Mouse (Mus musculus): ENCODE data around the gene Rffl. TPM values are rescaled to one million over a fixed set of nuclear protein-coding genes. Genes with fewer than 3 reads are reported as not detected.

Rffl gene
- polyA plus RNA-seq, 1 experiment from 2014 or later: 3.8 TPM

DNA sequence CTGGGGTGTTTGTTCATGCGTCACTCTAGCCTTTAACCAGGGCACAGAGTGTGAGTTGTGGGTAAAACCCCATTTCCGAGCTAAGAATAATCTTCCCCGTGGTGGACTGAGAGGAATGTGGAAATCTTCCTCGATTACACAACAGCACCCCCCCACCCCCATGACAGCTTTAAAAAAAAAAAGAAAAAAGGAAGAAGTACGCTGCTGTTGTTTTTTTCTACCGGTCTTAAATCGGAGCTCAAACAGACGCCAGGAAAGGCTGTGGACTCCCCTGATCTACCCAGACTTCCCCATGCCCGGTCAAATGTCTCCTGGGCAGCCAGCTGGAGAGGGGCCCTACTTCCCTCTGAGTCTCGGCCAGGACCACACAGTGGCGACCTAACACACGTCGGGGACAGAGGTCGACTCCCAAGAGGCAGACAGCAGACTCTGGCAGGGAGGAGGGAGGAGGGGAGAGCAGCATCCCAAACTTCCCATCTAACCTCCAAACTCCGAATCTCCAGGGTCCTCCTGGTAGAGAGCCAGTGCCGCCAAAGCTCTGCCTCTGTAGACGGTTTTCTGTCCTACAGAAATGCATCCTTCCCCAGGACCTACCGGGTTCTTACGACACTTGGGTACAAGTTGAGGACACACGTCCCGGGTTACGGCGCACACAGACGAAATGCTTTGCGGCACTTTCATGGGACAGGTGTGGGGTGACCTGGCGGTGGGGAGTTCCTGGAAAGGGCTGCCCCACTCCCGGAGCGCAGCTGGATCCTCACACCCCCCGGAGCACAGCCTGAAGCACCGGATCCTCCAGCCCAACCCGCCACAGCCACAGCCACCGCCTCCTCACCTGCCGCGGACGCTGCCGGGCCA, 608 bp downstream of the Rffl start:
- H3K36me3 ChIP-seq (ENCODE audit: control insufficient read depth, insufficient read depth, low read length): no peaks in the 10 kb centered on the region
- peak; percentile 31; the same call in 1 of the 2 replicates for ATAC-seq (ENCODE audit: insufficient number of reproducible peaks, insufficient read depth, low FRiP score, low read depth)
- peak overlapping the region; percentile 89 for H3K4me2 ChIP-seq (ENCODE audit: low read length)
- H3K27ac ChIP-seq (replicated peaks in 1 of 2; ENCODE audit: control insufficient read depth in 1 of 2, insufficient read depth in 1 of 2, low read depth in 2 of 2, low read length in 2 of 2): peak overlapping the region; percentile 1 to 55; a peak in 2 of 4 replicates
- no peaks in the 10 kb centered on the region for H3K27me3 ChIP-seq (ENCODE audit: control insufficient read depth, insufficient read depth, low read length)
- H3K4me3 ChIP-seq (ENCODE audit: control insufficient read depth in 1 of 2, insufficient read depth in 1 of 2, low read depth in 1 of 2, low read length in 2 of 2): peak overlapping the region; percentile 83 to 93
- H3K9ac ChIP-seq (ENCODE audit: low read length): peak overlapping the region; percentile 82
- peaks cover 0 to 10% of the 10 kb centered on the region in 2 experiments; a peak in 2 of 4 replicates for H3K4me1 ChIP-seq (ENCODE audit: control insufficient read depth in 2 of 2, insufficient read depth in 2 of 2, low read length in 2 of 2)
- WGBS: 3% methylated on average over 36 of the region's 36 CpGs
- H3K9me3 ChIP-seq (ENCODE audit: control insufficient read depth, low read length): no peaks in the 10 kb centered on the region

DNA sequence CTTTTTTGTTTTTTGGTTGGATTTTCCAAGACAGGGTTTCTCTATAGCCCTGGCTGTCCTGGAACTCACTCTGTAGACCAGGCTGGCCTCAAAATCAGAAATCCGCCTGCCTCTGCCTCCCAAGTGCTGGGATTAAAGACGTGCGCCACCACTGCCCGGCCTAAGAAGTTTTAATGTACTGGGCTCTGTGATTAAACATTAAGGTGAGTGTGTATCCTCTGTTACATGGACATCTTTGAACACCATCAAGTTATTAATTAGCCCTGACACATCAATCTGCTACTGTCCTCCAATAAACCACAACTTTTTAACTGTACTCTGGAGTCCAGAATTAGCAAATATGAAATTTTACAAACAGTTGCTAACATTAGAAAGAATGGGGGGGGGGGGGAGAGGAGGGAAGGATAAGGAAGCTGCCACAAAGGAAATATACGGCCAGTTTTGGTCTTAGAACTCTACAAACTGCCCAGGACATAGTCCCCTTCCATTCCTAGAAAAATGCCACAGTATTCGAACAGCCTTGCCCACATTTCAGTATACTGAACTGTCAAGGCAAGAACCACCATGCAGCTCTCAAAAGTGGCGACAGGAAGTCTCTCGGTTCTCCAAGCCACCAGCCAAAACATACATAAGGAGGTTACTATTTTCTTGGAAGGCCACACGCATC, 1.4 kb downstream of the Rffl start:
- no peak for ATAC-seq (ENCODE audit: insufficient number of reproducible peaks, insufficient read depth, low FRiP score, low read depth)
- H3K4me2 ChIP-seq (ENCODE audit: low read length): peak overlapping the region; percentile 89
- H3K9ac ChIP-seq (ENCODE audit: low read length): no peak overlapping the region
- H3K9me3 ChIP-seq (ENCODE audit: control insufficient read depth, low read length): no peaks in the 10 kb centered on the region
- no peaks in the 10 kb centered on the region for H3K36me3 ChIP-seq (ENCODE audit: control insufficient read depth, insufficient read depth, low read length)
- no peaks in the 10 kb centered on the region for H3K27me3 ChIP-seq (ENCODE audit: control insufficient read depth, insufficient read depth, low read length)
- H3K4me1 ChIP-seq (ENCODE audit: control insufficient read depth in 2 of 2, insufficient read depth in 2 of 2, low read length in 2 of 2): peaks cover 0 to 7% of the 10 kb centered on the region in 2 experiments; a peak in 2 of 4 replicates
- 69% methylated on average over 9 of the region's 9 CpGs for WGBS
- no peak overlapping the region for H3K27ac ChIP-seq (replicated peaks in 1 of 2; ENCODE audit: control insufficient read depth in 1 of 2, insufficient read depth in 1 of 2, low read depth in 2 of 2, low read length in 2 of 2)
- peak overlapping the region in 1 of 2 experiments; percentile 93; a peak in 3 of 4 replicates for H3K4me3 ChIP-seq (ENCODE audit: control insufficient read depth in 1 of 2, insufficient read depth in 1 of 2, low read depth in 1 of 2, low read length in 2 of 2)

DNA sequence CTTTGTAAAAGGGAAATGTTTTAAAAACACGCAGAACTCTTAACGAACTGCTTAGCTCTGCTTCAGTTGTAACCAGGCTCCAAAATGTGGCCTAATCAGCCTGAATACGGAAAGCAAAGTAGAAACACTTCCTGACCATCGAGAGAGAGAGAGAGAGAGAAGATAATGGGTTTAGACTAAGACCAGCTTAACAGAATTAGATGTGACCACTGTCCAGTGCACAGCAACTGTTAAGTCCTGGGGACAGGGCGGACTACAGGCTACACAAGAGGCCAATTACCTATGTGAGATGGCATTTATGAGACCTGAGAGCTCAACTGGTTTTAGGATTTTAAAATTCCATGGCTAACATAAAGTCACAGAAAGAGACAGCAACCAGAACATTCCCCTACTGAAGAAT, 3.1 kb downstream of the Rffl start:
- H3K4me2 ChIP-seq (ENCODE audit: low read length): no peak overlapping the region
- no peak overlapping the region for H3K27ac ChIP-seq (replicated peaks in 1 of 2; ENCODE audit: control insufficient read depth in 1 of 2, insufficient read depth in 1 of 2, low read depth in 2 of 2, low read length in 2 of 2)
- H3K9ac ChIP-seq (ENCODE audit: low read length): no peak overlapping the region
- no peak overlapping the region for H3K4me3 ChIP-seq (ENCODE audit: control insufficient read depth in 1 of 2, insufficient read depth in 1 of 2, low read depth in 1 of 2, low read length in 2 of 2)
- H3K4me1 ChIP-seq (ENCODE audit: control insufficient read depth in 2 of 2, insufficient read depth in 2 of 2, low read length in 2 of 2): peaks cover 0 to 7% of the 10 kb centered on the region in 2 experiments; a peak in 2 of 4 replicates
- WGBS: 53% methylated on average over 5 of the region's 5 CpGs
- no peaks in the 10 kb centered on the region for H3K27me3 ChIP-seq (ENCODE audit: control insufficient read depth, insufficient read depth, low read length)
- H3K9me3 ChIP-seq (ENCODE audit: control insufficient read depth, low read length): no peaks in the 10 kb centered on the region
- no peaks in the 10 kb centered on the region for H3K36me3 ChIP-seq (ENCODE audit: control insufficient read depth, insufficient read depth, low read length)
- ATAC-seq (ENCODE audit: insufficient number of reproducible peaks, insufficient read depth, low FRiP score, low read depth): no peak

DNA sequence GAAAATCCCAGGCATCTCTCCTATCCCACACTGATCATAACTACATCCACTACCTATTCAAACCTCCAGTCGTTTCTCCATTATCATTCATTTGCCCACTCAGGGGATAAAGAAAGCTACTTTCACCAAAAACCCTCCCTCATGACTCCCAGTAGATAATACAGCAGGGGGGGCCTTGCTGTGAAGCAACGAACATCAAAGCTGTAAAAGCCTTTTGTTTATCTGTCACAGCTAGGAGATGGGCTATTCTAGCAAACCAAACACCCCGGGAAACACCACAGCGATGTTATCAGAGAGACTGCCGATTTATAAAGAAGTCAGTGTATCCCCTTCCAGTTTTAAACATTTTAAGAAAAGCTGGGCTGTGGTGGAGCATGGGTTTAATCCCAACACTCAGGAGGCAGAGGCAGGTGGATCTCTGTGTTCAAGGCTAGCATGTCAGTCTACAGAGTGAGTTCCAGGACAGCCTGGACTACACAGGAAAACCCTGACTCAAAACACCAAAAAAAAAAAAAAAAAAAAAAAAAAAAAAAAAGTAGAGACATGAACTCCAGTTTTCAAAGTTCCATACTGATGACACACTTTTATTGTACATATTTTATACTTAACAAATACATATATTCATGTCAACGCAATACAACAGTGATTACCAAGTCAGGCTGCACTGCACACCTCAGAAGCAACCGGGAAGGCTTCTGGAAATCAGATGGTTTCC, 4.0 kb downstream of the Rffl start:
- 31% methylated on average over 7 of the region's 7 CpGs for WGBS
- no peak overlapping the region for H3K4me3 ChIP-seq (ENCODE audit: control insufficient read depth in 1 of 2, insufficient read depth in 1 of 2, low read depth in 1 of 2, low read length in 2 of 2)
- H3K9ac ChIP-seq (ENCODE audit: low read length): no peak overlapping the region
- no peaks in the 10 kb centered on the region for H3K27me3 ChIP-seq (ENCODE audit: control insufficient read depth, insufficient read depth, low read length)
- peaks cover 0 to 7% of the 10 kb centered on the region in 2 experiments; a peak in 2 of 4 replicates for H3K4me1 ChIP-seq (ENCODE audit: control insufficient read depth in 2 of 2, insufficient read depth in 2 of 2, low read length in 2 of 2)
- no peak for ATAC-seq (ENCODE audit: insufficient number of reproducible peaks, insufficient read depth, low FRiP score, low read depth)
- H3K4me2 ChIP-seq (ENCODE audit: low read length): no peak overlapping the region
- no peak overlapping the region for H3K27ac ChIP-seq (replicated peaks in 1 of 2; ENCODE audit: control insufficient read depth in 1 of 2, insufficient read depth in 1 of 2, low read depth in 2 of 2, low read length in 2 of 2)
- H3K9me3 ChIP-seq (ENCODE audit: control insufficient read depth, low read length): no peaks in the 10 kb centered on the region
- H3K36me3 ChIP-seq (ENCODE audit: control insufficient read depth, insufficient read depth, low read length): no peaks in the 10 kb centered on the region

DNA sequence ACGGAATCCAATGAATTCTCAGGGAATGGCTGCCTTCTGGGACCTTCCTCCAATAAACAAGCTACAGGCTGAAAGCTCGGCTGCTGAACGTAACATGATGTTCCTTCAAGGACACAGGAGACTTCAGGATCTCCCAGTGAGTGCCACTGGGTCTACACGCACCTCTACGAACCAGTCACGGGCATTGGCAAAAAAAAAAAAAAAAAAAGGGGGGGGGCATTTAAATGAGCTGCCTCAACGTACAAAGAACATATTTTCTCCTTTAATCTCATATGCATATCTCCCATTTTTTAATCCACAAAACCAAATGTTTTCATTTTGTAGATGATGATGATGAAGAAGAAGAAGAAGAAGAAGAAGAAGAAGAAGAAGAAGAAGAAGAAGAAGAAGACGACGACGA, 5.1 kb downstream of the Rffl start:
- ATAC-seq (ENCODE audit: insufficient number of reproducible peaks, insufficient read depth, low FRiP score, low read depth): no peak
- WGBS: 77% methylated on average over 10 of the region's 10 CpGs

DNA sequence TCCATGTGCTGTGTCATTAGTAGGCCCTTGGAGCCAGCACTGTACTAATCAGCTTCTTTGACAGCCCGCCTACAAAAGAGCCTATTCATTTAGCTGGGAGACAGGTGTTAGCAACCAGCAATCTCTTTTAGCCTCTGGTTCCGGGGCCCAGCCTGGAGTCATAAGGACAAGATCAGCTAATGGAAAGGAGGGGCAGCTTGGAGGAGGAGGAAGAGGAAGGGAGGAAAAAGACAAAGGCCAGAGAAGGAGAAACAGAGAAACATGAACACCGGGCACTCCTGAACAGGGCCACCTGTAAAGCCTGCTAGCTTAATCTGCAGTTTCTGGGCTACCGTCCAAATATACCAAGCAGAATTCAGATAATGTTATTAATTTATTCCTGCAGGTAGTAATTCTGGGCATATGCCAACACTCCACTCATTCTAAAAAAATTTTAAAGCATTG, 7.5 kb downstream of the Rffl start:
- Histone ChIP-seq H3K4me1 (ENCODE audit: control insufficient read depth in 2 of 2, insufficient read depth in 2 of 2, low read length in 2 of 2) (peaks cover 2 to 5% of the 10 kb centered on the region in 2 experiments; a peak in 1 of 4 replicates), H3K9ac (ENCODE audit: low read length) (no peak overlapping the region), H3K27me3 (ENCODE audit: control insufficient read depth, insufficient read depth, low read length) (no peaks in the 10 kb centered on the region), H3K36me3 (ENCODE audit: control insufficient read depth, insufficient read depth, low read length) (no peaks in the 10 kb centered on the region), H3K4me2 (ENCODE audit: low read length) (no peak overlapping the region), H3K9me3 (ENCODE audit: control insufficient read depth, low read length) (no peaks in the 10 kb centered on the region), H3K4me3 (ENCODE audit: control insufficient read depth in 1 of 2, insufficient read depth in 1 of 2, low read depth in 1 of 2, low read length in 2 of 2) (no peak overlapping the region), H3K27ac (replicated peaks in 1 of 2; ENCODE audit: control insufficient read depth in 1 of 2, insufficient read depth in 1 of 2, low read depth in 2 of 2, low read length in 2 of 2) (no peak overlapping the region)
- WGBS: 59% methylated on average over 4 of the region's 4 CpGs
- no peak for ATAC-seq (ENCODE audit: insufficient number of reproducible peaks, insufficient read depth, low FRiP score, low read depth)

More for the DNA sequence above, 5.1 kb downstream of the Rffl start:
- no peaks in the 10 kb centered on the region for H3K36me3 ChIP-seq (ENCODE audit: control insufficient read depth, insufficient read depth, low read length)
- H3K27me3 ChIP-seq (ENCODE audit: control insufficient read depth, insufficient read depth, low read length): no peaks in the 10 kb centered on the region
- H3K27ac ChIP-seq (replicated peaks in 1 of 2; ENCODE audit: control insufficient read depth in 1 of 2, insufficient read depth in 1 of 2, low read depth in 2 of 2, low read length in 2 of 2): no peak overlapping the region
- no peak overlapping the region for H3K9ac ChIP-seq (ENCODE audit: low read length)
- H3K9me3 ChIP-seq (ENCODE audit: control insufficient read depth, low read length): no peaks in the 10 kb centered on the region
- H3K4me1 ChIP-seq (ENCODE audit: control insufficient read depth in 2 of 2, insufficient read depth in 2 of 2, low read length in 2 of 2): peaks cover 2 to 9% of the 10 kb centered on the region in 2 experiments; a peak in 2 of 4 replicates
- no peak overlapping the region for H3K4me2 ChIP-seq (ENCODE audit: low read length)
- no peak overlapping the region for H3K4me3 ChIP-seq (ENCODE audit: control insufficient read depth in 1 of 2, insufficient read depth in 1 of 2, low read depth in 1 of 2, low read length in 2 of 2)

DNA sequence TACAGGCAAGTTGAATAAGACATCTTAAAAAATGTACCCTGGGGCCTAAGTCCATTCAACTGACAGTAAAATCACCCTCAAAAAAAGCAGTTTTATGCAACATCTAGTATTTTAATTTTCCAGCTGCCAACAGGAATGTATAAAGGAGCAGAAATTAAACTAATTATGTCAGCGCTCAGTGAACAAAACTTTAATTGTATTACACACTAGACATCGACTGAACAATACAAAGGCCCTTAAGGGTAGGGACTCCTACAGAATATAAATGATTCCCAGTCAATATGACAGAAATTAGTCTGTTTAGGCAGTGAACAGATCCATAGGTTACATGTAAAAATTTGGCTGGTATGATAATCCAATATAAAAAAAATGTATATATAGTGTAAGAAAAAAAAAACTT, 8.0 kb downstream of the Rffl start:
- Histone ChIP-seq H3K9ac (ENCODE audit: low read length) (no peak overlapping the region), H3K4me2 (ENCODE audit: low read length) (no peak overlapping the region), H3K4me1 (ENCODE audit: control insufficient read depth in 2 of 2, insufficient read depth in 2 of 2, low read length in 2 of 2) (peaks cover 2 to 5% of the 10 kb centered on the region in 2 experiments; a peak in 1 of 4 replicates), H3K27ac (replicated peaks in 1 of 2; ENCODE audit: control insufficient read depth in 1 of 2, insufficient read depth in 1 of 2, low read depth in 2 of 2, low read length in 2 of 2) (no peak overlapping the region), H3K36me3 (ENCODE audit: control insufficient read depth, insufficient read depth, low read length) (no peaks in the 10 kb centered on the region), H3K9me3 (ENCODE audit: control insufficient read depth, low read length) (no peaks in the 10 kb centered on the region), H3K4me3 (ENCODE audit: control insufficient read depth in 1 of 2, insufficient read depth in 1 of 2, low read depth in 1 of 2, low read length in 2 of 2) (no peak overlapping the region), H3K27me3 (ENCODE audit: control insufficient read depth, insufficient read depth, low read length) (no peaks in the 10 kb centered on the region)
- no peak for ATAC-seq (ENCODE audit: insufficient number of reproducible peaks, insufficient read depth, low FRiP score, low read depth)
- WGBS: 84% methylated on average over 2 of the region's 2 CpGs
